Mouse (Mus musculus): ENCODE results near the gene Olfr868.

The Olfr868 gene

DNA sequence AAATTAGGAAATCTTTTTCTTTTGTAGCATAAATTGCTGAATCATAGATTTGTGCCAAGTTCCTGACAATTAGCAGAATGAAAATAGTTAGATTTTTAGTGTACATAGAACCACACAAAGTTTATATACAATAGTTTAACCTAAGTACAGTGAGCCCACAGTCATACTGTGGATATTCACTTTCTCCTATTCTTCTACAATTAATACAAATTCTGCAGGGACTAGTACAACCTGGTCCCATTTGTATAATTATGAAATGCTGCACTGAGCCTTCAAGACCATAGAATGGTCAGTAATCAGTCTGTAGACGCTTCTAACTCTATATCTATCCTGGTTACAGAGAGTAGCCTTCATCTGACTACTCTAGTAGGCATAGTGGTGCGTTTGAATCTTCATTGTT, at the start of gene Olfr868:
TSS of gene Olfr868 (plus strand) at position 301 of the 400 bp plus-strand sequence.
- no peak for DNase-seq (ENCODE audit: low spot score in 2 of 2)

DNA sequence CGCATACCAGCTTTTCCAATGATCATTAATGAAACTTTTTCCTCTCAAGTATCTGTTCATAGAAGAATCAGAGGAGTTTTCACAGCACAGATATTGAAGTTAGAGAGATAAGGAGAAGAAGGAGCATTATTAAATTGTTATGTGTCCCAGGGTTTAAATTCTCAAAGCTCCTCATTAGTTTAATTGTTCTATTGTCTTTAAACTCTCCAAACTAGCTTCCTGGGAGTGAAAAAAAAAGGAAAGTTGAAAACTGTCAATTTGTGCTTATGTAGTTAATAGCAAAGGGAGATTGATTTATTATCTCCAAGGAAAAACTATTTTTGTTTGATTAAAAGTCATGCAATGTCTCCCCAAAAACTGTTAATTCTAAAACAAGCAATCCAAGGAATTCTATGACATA, 41.0 kb upstream of the Olfr868 start, which contains the start of gene Olfr867:
TSS of gene Olfr867 (minus strand) at position 101 of the 400 bp plus-strand sequence.
- DNase-seq (ENCODE audit: low spot score in 2 of 2): no peak

DNA sequence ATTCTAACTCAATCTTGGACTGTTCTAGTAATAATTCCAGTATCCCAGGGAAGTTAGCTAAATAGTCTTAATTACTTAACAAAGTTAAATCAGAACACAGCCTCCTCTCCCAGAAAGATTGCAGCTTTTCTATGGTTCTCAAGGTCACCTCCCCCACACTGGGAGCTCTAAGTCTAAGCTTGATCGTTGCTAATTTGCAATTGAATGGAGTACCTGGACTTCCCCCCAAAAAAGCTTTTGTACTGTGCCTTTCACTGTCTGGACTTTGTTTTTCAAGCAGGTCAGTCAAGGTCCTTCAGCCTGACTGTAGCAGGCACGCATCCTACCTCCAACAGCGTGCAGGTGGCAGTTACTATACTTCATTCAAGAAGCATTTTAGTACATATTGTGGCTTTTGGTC, 28.2 kb upstream of the Olfr868 start:
- no peak for DNase-seq (ENCODE audit: low spot score in 2 of 2)

GRCm38 (mm10) chr9:20071291-20071690, 27.1 kb upstream of the Olfr868 start:
- DNase-seq (ENCODE audit: low spot score in 2 of 2): no peak

- no peak for DNase-seq (ENCODE audit: low spot score in 2 of 2)
Measured at GRCm38 (mm10) chr9:20073523-20074177, 24.8 kb upstream of the Olfr868 start.

- DNase-seq (ENCODE audit: low spot score in 2 of 2): no peak
Measured at GRCm38 (mm10) chr9:20128709-20129108, 30.3 kb downstream of the Olfr868 start, which contains the start of gene Olfr869. Gene Olfr869 (plus strand): TSS chr9:20129009.

GRCm38 (mm10) chr9:20149706-20150105, 51.3 kb downstream of the Olfr868 start:
- DNase-seq (ENCODE audit: low spot score in 2 of 2): no peak
